Mouse (Mus musculus): ENCODE results near the gene Hipk2.

GRCm38 (mm10) chr6:38867291-38867690 is 8.7 kb downstream of the Hipk2 start:
- TF ChIP-seq CTCF (conservative IDR thresholded peaks at IDR 0.05; ENCODE audit: low read length) (no peak), POU5F1 (IDR thresholded peaks at IDR 0.05; ENCODE audit: borderline replicate concordance, low read length) (no peak)
